Mouse (Mus musculus) lung, adult 2 months (tissue): ENCODE data around the gene Cd164l2.

ENCODE experiments used
- CTCF ChIP-seq: fragments of 200-500 bp; IDR thresholded peaks from 2 replicates; pipeline ENCODE4 v1.5.1; 2011; ENCODE audit warnings: mild to moderate bottlenecking, low read length, control low read depth; ENCODE audit not compliant: insufficient read depth
- POLR2A ChIP-seq: fragments of 200-500 bp; IDR thresholded peaks from 2 replicates; pipeline ENCODE4 v1.6.1; 2011; ENCODE audit warnings: low read depth, mild to moderate bottlenecking, control low read depth, low read length, borderline replicate concordance; ENCODE audit errors: extremely low read depth

GRCm38 (mm10) chr4:133263756-133264155 is 51.8 kb downstream of the Cd164l2 start:
- TF ChIP-seq CTCF, result no peak
- no peak for TF ChIP-seq POLR2A
